32 mouse cellular contexts compared by ENCODE assay signal in genomic region chr3:69159501-69159900, GRCm38 (mm10). TPM values are rescaled to one million over a fixed set of nuclear protein-coding genes. Genes with fewer than 3 reads are reported as not detected.
DNase-seq lines count a peak whose midpoint lies in the region; ATAC-seq lines count a peak whose summit lies in the region.
"Had no signal": no experiment of that assay in that cellular context is flagged by ENCODE, and none has a peak within 500 bp of the region (broad histone marks: within the 10 kb centered on the region; RNA-seq: fewer than 3 reads in every experiment).

No protein-coding gene starts in this region.

- no peak overlapping the region for H3K4me2 ChIP-seq in forebrain, embryonic 12.5 days
- H3K4me2 ChIP-seq: embryonic facial prominence, embryonic 12.5 days; heart, embryonic 15.5 days; hindbrain, embryonic 12.5 days; limb, embryonic 15.5 days; liver, embryonic 13.5 days; midbrain, embryonic 15.5 days; neural tube, embryonic 13.5 days had no signal

- H3K4me1 ChIP-seq in forebrain, embryonic 12.5 days: no peaks in the 10 kb centered on the region
- H3K4me1 ChIP-seq: embryonic facial prominence, embryonic 12.5 days; heart, embryonic 10.5 days; heart, embryonic 15.5 days; hindbrain, embryonic 12.5 days; limb, embryonic 10.5 days; limb, embryonic 15.5 days; liver, embryonic 13.5 days; midbrain, embryonic 15.5 days; neural tube, embryonic 13.5 days had no signal

- H3K9me3 ChIP-seq in forebrain, embryonic 12.5 days: no peaks in the 10 kb centered on the region
- H3K9me3 ChIP-seq: embryonic facial prominence, embryonic 12.5 days; heart, embryonic 10.5 days; heart, embryonic 15.5 days; hindbrain, embryonic 12.5 days; limb, embryonic 10.5 days; limb, embryonic 15.5 days; liver, embryonic 13.5 days; midbrain, embryonic 15.5 days; neural tube, embryonic 13.5 days had no signal

- no peaks in the 10 kb centered on the region for H3K27me3 ChIP-seq in forebrain, embryonic 12.5 days
- H3K27me3 ChIP-seq: embryonic facial prominence, embryonic 12.5 days; heart, embryonic 15.5 days; hindbrain, embryonic 12.5 days; limb, embryonic 15.5 days; liver, embryonic 13.5 days; midbrain, embryonic 15.5 days; neural tube, embryonic 13.5 days had no signal

- no peak overlapping the region for H3K9ac ChIP-seq in forebrain, embryonic 12.5 days
- H3K9ac ChIP-seq: embryonic facial prominence, embryonic 12.5 days; heart, embryonic 15.5 days; hindbrain, embryonic 12.5 days; limb, embryonic 15.5 days; liver, embryonic 13.5 days; midbrain, embryonic 15.5 days; neural tube, embryonic 13.5 days had no signal

- 70% methylated on average over 2 of the region's 2 CpGs for WGBS in forebrain, embryonic 12.5 days

- no peak overlapping the region for H3K27ac ChIP-seq in forebrain, embryonic 12.5 days
- H3K27ac ChIP-seq: embryonic facial prominence, embryonic 12.5 days; heart, embryonic 10.5 days; heart, embryonic 15.5 days; hindbrain, embryonic 12.5 days; hindbrain, postnatal 0 days; limb, embryonic 10.5 days; limb, embryonic 15.5 days; liver, embryonic 13.5 days; midbrain, embryonic 15.5 days; neural tube, embryonic 13.5 days had no signal

- peak; percentile 59 for ATAC-seq in inflammation-experienced regulatory T-cells, adult 6 months
- ATAC-seq in forebrain, embryonic 12.5 days (ENCODE audit: low FRiP score): no peak
- ATAC-seq: forebrain, embryonic 16.5 days; hindbrain, postnatal 0 days; intestine, postnatal 0 days; lung, postnatal 0 days; midbrain, embryonic 15.5 days had no signal

- no peak overlapping the region for H3K4me3 ChIP-seq in forebrain, embryonic 12.5 days (replicated peaks)
- H3K4me3 ChIP-seq: embryonic facial prominence, embryonic 12.5 days; heart, embryonic 10.5 days; heart, embryonic 15.5 days; hindbrain, embryonic 12.5 days; limb, embryonic 10.5 days; limb, embryonic 15.5 days; liver, embryonic 13.5 days; midbrain, embryonic 15.5 days; neural tube, embryonic 13.5 days had no signal

- H3K36me3 ChIP-seq in forebrain, embryonic 12.5 days (replicated peaks): no peaks in the 10 kb centered on the region
- H3K36me3 ChIP-seq: embryonic facial prominence, embryonic 12.5 days; heart, embryonic 10.5 days; heart, embryonic 15.5 days; hindbrain, embryonic 12.5 days; limb, embryonic 10.5 days; limb, embryonic 15.5 days; liver, embryonic 13.5 days; midbrain, embryonic 15.5 days; neural tube, embryonic 13.5 days had no signal

- DNase-seq in spleen, postnatal 36 days (ENCODE audit: low spot score in 2 of 2): peak; percentile 18 to 25
- no peak for DNase-seq in spleen, adult 12 weeks (ENCODE audit: low spot score)
- peak; percentile 35 to 55 for DNase-seq in CD8-positive naive resting alpha-beta T cell, adult 2 months (ENCODE audit: low read depth in 2 of 2, low spot score in 2 of 2)
- DNase-seq in kidney, postnatal 36 days: no peak
- DNase-seq: adrenal gland, adult 2 months; B cell, adult 2 months; cerebellum, adult 8-10 months; cerebellum, postnatal 36 days; embryo, embryonic 11 days; gastrocnemius, postnatal 10 days; kidney, adult 9 months; kidney, postnatal 10 days; layer of hippocampus, adult 9-11 months; liver, embryonic 13.5 days; lung, adult 18-20 months; retina, postnatal 1 day; right cerebral cortex, postnatal 14 days; thymus, adult 2 months had no signal

RNA-seq across cellular contexts. Expression of gene Kpna4, which starts 32.6 kb away (rescaled TPM):
- polyA plus RNA-seq in inflammation-experienced regulatory T-cells, adult 6 months (2017; shearing (Covaris generic)): 10 to 100 TPM; 24.3 to 36.3 (median 28.2) TPM
- polyA plus RNA-seq in forebrain, embryonic 12.5 days (2016; fragmentation: Nextera tagmentation; extraction: Ambion mirVana): 53.3 and 56.6 TPM in 2 replicates

Comparison
In these comparisons a context has a peak if more than half of its experiments do, and no peak if none do; other contexts are left out.
1. DNase-seq: peak in spleen, postnatal 36 days (2 of 2) and CD8-positive naive resting alpha-beta T cell, adult 2 months (2 of 2); none in spleen, adult 12 weeks (single experiment) and kidney, postnatal 36 days (0 of 2).